Mouse (Mus musculus): ENCODE results near the gene Wipi1. TPM values are rescaled to one million over a fixed set of nuclear protein-coding genes. Genes with fewer than 3 reads are reported as not detected.

Gene Wipi1
- polyA plus RNA-seq, 2 experiments, result 36.9 to 37.5 TPM

- H3K4me3 ChIP-seq (replicated peaks; ENCODE audit: low read length), result no peak overlapping the region
- peaks cover 22% of the 10 kb centered on the region for H3K4me1 ChIP-seq (ENCODE audit: control insufficient read depth, insufficient read depth, low read length)
- H3K27ac ChIP-seq (replicated peaks; ENCODE audit: low read depth, low read length), result no peak overlapping the region
- no peaks in the 10 kb centered on the region for H3K9me3 ChIP-seq (ENCODE audit: control insufficient read depth, low read length)
- H3K4me2 ChIP-seq (replicated peaks; ENCODE audit: low read depth, low read length, severe bottlenecking), result no peak overlapping the region
- 12% methylated on average over 7 of the region's 7 CpGs for WGBS
- H3K27me3 ChIP-seq (ENCODE audit: control insufficient read depth, insufficient read depth, low read length), result no peaks in the 10 kb centered on the region
- DNase-seq (ENCODE audit: low spot score), result peak; percentile 63
- H3K36me3 ChIP-seq (ENCODE audit: control insufficient read depth, insufficient read depth, low read length), result no peaks in the 10 kb centered on the region
- ATAC-seq (ENCODE audit: low FRiP score, low read depth), result peak; percentile 47; the same call in 1 of the 2 replicates
- no peak for TF ChIP-seq POLR2A (IDR thresholded peaks at IDR 0.05; ENCODE audit: borderline replicate concordance, extremely low read depth, insufficient read depth, insufficient read length)
- no peak overlapping the region for H3K9ac ChIP-seq (ENCODE audit: low read depth, low read length, severe bottlenecking)
Observed at GRCm38 (mm10) chr11:109544432-109544831, 67.3 kb downstream of the Wipi1 start.

DNA sequence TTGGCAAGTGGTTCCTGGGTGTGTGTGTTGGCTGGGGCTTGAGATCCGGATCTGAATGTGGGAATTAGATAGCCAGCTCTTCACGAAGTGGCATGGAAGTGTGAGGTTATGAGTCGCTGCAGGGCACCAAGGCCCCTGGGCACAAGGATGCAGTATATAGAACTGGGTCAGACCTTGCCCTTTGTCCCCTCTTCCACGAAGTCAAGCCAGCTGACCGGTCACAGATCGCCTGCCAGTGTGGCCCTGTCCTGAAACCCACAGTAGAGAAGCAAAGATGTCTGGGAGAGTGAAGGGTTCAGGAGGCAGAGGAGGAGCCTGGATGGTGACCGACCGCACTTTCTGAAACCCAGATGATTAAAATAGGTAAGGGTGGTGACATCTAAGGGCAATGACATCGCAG lies 68.3 kb downstream of the Wipi1 start:
- no peak for TF ChIP-seq POLR2A (IDR thresholded peaks at IDR 0.05; ENCODE audit: borderline replicate concordance, extremely low read depth, insufficient read depth, insufficient read length)
- H3K4me1 ChIP-seq (ENCODE audit: control insufficient read depth, insufficient read depth, low read length), result peaks cover 26% of the 10 kb centered on the region
- DNase-seq (ENCODE audit: low spot score) (no peak), ATAC-seq (ENCODE audit: low FRiP score, low read depth) (no peak)
- WGBS, result 78% methylated on average over 9 of the region's 9 CpGs
- no peak overlapping the region for H3K9ac ChIP-seq (ENCODE audit: low read depth, low read length, severe bottlenecking)
- no peaks in the 10 kb centered on the region for H3K27me3 ChIP-seq (ENCODE audit: control insufficient read depth, insufficient read depth, low read length)
- no peak overlapping the region for H3K27ac ChIP-seq (replicated peaks; ENCODE audit: low read depth, low read length)
- H3K4me3 ChIP-seq (replicated peaks; ENCODE audit: low read length), result no peak overlapping the region
- no peaks in the 10 kb centered on the region for H3K9me3 ChIP-seq (ENCODE audit: control insufficient read depth, low read length)
- H3K36me3 ChIP-seq (ENCODE audit: control insufficient read depth, insufficient read depth, low read length), result no peaks in the 10 kb centered on the region
- no peak overlapping the region for H3K4me2 ChIP-seq (replicated peaks; ENCODE audit: low read depth, low read length, severe bottlenecking)

GRCm38 (mm10) chr11:109539290-109539689 lies 72.5 kb downstream of the Wipi1 start:
- Histone ChIP-seq H3K27me3 (ENCODE audit: control insufficient read depth, insufficient read depth, low read length) (no peaks in the 10 kb centered on the region), H3K4me2 (replicated peaks; ENCODE audit: low read depth, low read length, severe bottlenecking) (no peak overlapping the region; the same call in 1 of the 2 replicates), H3K4me3 (replicated peaks; ENCODE audit: low read length) (no peak overlapping the region), H3K4me1 (ENCODE audit: control insufficient read depth, insufficient read depth, low read length) (peaks cover 15% of the 10 kb centered on the region; the same call in 1 of the 2 replicates), H3K9ac (ENCODE audit: low read depth, low read length, severe bottlenecking) (no peak overlapping the region), H3K9me3 (ENCODE audit: control insufficient read depth, low read length) (no peaks in the 10 kb centered on the region), H3K27ac (replicated peaks; ENCODE audit: low read depth, low read length) (no peak overlapping the region), H3K36me3 (ENCODE audit: control insufficient read depth, insufficient read depth, low read length) (no peaks in the 10 kb centered on the region)
- 44% methylated on average over 6 of the region's 6 CpGs for WGBS
- TF ChIP-seq POLR2A (IDR thresholded peaks at IDR 0.05; ENCODE audit: borderline replicate concordance, extremely low read depth, insufficient read depth, insufficient read length), result no peak
- peak; percentile 20 for DNase-seq (ENCODE audit: low spot score)
- ATAC-seq (ENCODE audit: low FRiP score, low read depth), result peak; percentile 50; the same call in 1 of the 2 replicates

DNA sequence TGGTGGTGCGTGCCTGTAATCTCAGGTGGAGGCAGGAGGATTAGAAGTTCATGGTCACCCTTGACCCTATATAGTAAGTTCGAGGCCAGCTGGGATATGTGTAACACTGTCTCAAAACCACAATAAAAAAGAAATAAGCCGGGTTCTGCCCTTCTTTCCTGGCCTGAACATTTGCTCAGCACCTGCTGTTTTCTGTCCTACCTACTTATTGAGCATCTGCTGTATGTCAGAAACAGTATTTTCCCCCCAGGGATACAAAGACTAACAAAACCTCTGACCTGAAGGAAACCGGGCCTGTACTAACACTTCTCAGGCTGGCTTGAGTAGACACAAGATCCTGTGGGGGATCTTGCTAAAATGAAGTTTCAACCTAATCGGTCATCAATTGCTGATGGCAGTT lies 74.8 kb downstream of the Wipi1 start:
- Histone ChIP-seq H3K36me3 (ENCODE audit: control insufficient read depth, insufficient read depth, low read length) (no peaks in the 10 kb centered on the region), H3K9me3 (ENCODE audit: control insufficient read depth, low read length) (no peaks in the 10 kb centered on the region), H3K9ac (ENCODE audit: low read depth, low read length, severe bottlenecking) (no peak overlapping the region), H3K27ac (replicated peaks; ENCODE audit: low read depth, low read length) (no peak overlapping the region), H3K4me1 (ENCODE audit: control insufficient read depth, insufficient read depth, low read length) (0 out of 2 replicates have a peak, but pooled peaks cover 7% of the 10 kb centered on the region), H3K4me2 (replicated peaks; ENCODE audit: low read depth, low read length, severe bottlenecking) (no peak overlapping the region), H3K4me3 (replicated peaks; ENCODE audit: low read length) (no peak overlapping the region), H3K27me3 (ENCODE audit: control insufficient read depth, insufficient read depth, low read length) (no peaks in the 10 kb centered on the region)
- TF ChIP-seq POLR2A (IDR thresholded peaks at IDR 0.05; ENCODE audit: borderline replicate concordance, extremely low read depth, insufficient read depth, insufficient read length), result no peak
- ATAC-seq (ENCODE audit: low FRiP score, low read depth) (no peak), DNase-seq (ENCODE audit: low spot score) (no peak)
- WGBS, result 61% methylated on average over 5 of the region's 5 CpGs

DNA sequence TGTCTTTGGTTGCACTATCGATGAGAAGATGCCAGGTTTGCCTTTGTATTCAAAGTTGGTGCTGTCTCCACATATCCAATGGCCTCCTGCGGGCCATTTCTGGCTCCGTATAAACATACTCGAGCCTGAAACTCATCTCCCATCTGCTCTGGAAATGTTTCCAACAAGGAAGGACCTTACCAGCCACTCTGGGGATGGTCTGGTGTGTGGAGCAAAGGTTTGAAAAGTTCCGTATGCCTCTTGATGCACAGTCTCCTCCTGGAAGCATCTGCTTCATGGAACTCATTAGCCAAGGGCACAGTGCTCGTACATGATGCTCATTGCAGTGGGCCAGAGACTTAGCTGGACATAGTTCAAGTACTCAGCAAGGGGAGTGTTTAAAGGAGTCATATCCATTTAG lies 75.8 kb downstream of the Wipi1 start:
- H3K9ac ChIP-seq (ENCODE audit: low read depth, low read length, severe bottlenecking), result no peak overlapping the region

GRCm38 (mm10) chr11:109530030-109530429 lies 81.7 kb downstream of the Wipi1 start:
- no peak for DNase-seq (ENCODE audit: low spot score)
- WGBS, result 88% methylated on average over 4 of the region's 4 CpGs
- no peaks in the 10 kb centered on the region for H3K27me3 ChIP-seq (ENCODE audit: control insufficient read depth, insufficient read depth, low read length)

More for the DNA sequence above, 75.8 kb downstream of the Wipi1 start:
- no peak for DNase-seq (ENCODE audit: low spot score)
- Histone ChIP-seq H3K27ac (replicated peaks; ENCODE audit: low read depth, low read length) (no peak overlapping the region), H3K27me3 (ENCODE audit: control insufficient read depth, insufficient read depth, low read length) (no peaks in the 10 kb centered on the region), H3K9me3 (ENCODE audit: control insufficient read depth, low read length) (no peaks in the 10 kb centered on the region), H3K4me2 (replicated peaks; ENCODE audit: low read depth, low read length, severe bottlenecking) (no peak overlapping the region), H3K4me1 (ENCODE audit: control insufficient read depth, insufficient read depth, low read length) (0 out of 2 replicates have a peak, but pooled peaks cover 7% of the 10 kb centered on the region), H3K4me3 (replicated peaks; ENCODE audit: low read length) (no peak overlapping the region), H3K36me3 (ENCODE audit: control insufficient read depth, insufficient read depth, low read length) (no peaks in the 10 kb centered on the region)
- 81% methylated on average over 6 of the region's 6 CpGs for WGBS
- no peak for ATAC-seq (ENCODE audit: low FRiP score, low read depth)
- no peak for TF ChIP-seq POLR2A (IDR thresholded peaks at IDR 0.05; ENCODE audit: borderline replicate concordance, extremely low read depth, insufficient read depth, insufficient read length)

More at GRCm38 (mm10) chr11:109530030-109530429, 81.7 kb downstream of the Wipi1 start:
- Histone ChIP-seq H3K9me3 (ENCODE audit: control insufficient read depth, low read length) (no peaks in the 10 kb centered on the region), H3K9ac (ENCODE audit: low read depth, low read length, severe bottlenecking) (no peak overlapping the region), H3K36me3 (ENCODE audit: control insufficient read depth, insufficient read depth, low read length) (no peaks in the 10 kb centered on the region), H3K4me1 (ENCODE audit: control insufficient read depth, insufficient read depth, low read length) (no peaks in the 10 kb centered on the region), H3K4me2 (replicated peaks; ENCODE audit: low read depth, low read length, severe bottlenecking) (no peak overlapping the region), H3K4me3 (replicated peaks; ENCODE audit: low read length) (no peak overlapping the region), H3K27ac (replicated peaks; ENCODE audit: low read depth, low read length) (no peak overlapping the region)
- no peak for ATAC-seq (ENCODE audit: low FRiP score, low read depth)
- TF ChIP-seq POLR2A (IDR thresholded peaks at IDR 0.05; ENCODE audit: borderline replicate concordance, extremely low read depth, insufficient read depth, insufficient read length), result no peak

All from limb, embryonic 14.5 days (tissue).